Mouse (Mus musculus) left cerebral cortex, adult 9 months (tissue): ENCODE measurements at regions not wholly inside any gene's neighbourhood (a gene's known extent, or its start where the extent isn't known, plus 50 kb on each side); places are given as distances from the start of the nearest gene placed in this dataset.
"Not testable (repeated sequence)": the region's sequence is repeated elsewhere in the genome, so short reads cannot be mapped to it uniquely, and the experiment has no call there.

ENCODE experiments used
- DNase-seq, 2 experiments: peaks; one replicate each; pipeline ENCODE4 v3.0.0; 2022; ENCODE audit warnings: low spot score in 2 of 2

GRCm38 (mm10) chr1:161728546-161729206 lies 59.6 kb downstream of the Fasl start:
- DNase-seq, result no peak

GRCm38 (mm10) chr1:161727357-161727756 lies 60.9 kb downstream of the Fasl start:
- not testable (repeated sequence) for DNase-seq

DNA sequence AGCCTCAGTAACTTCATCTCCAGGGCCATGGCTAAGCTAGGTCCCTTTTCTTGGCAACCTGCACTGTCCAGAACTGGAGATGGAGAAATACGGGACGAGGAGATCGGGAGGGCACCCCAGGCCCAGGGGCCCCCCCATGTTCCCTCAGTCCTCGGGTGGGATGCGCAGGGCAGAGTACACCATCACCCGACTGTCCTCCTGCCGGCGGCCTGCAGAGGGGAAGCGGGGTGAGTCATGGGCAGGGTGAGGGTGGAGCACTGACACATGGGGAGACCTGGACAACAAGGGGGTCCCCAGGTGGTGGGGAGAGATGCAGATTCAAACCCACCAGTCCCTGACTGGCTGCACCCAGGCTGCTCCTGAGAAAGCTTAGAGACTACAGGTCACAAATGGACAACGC lies 62.2 kb downstream of the Fasl start:
- DNase-seq, result not testable (repeated sequence)

GRCm38 (mm10) chr1:161719876-161720275 lies 68.4 kb downstream of the Fasl start:
- no peak for DNase-seq

- DNase-seq, result no peak
These were observed 70.0 kb downstream of the Fasl start for GRCm38 (mm10) chr1:161718254-161718653.

- peak in 1 of 2 experiments; percentile 62 for DNase-seq
These were observed 75.4 kb downstream of the Fasl start for GRCm38 (mm10) chr1:161712918-161713317.

GRCm38 (mm10) chr1:161712283-161712682 lies 76.0 kb downstream of the Fasl start:
- DNase-seq, result no peak

DNA sequence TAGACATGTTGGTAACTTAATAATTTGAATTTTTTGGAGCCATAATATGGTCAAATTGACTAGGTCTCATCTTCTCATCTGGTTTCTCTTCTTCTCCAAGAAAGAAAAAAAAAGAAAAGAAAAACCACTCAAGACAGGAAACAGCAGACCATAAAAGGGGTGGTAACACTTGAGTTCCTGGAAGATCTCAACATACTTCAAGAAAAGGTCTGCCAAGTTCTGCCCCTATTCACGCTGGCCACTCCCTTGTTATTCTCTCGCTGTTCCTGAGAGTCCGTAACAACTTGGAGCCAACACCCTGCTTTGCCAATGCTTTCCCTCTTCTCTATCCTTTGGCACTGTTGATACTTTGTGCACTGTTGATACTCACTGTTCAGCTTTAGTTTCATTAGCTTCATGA lies 81.2 kb downstream of the Fasl start:
- DNase-seq, result no peak

- no peak for DNase-seq
These were observed 83.3 kb downstream of the Fasl start for GRCm38 (mm10) chr1:161704961-161705360.

- no peak for DNase-seq
These were observed 83.8 kb downstream of the Fasl start for GRCm38 (mm10) chr1:161704527-161704926.

GRCm38 (mm10) chr1:161695886-161696285 lies 92.4 kb downstream of the Fasl start:
- DNase-seq, result no peak

- DNase-seq, result no peak
These were observed 94.5 kb downstream of the Fasl start for GRCm38 (mm10) chr1:161693768-161694160.

- DNase-seq, result no peak
These were observed 95.2 kb downstream of the Fasl start for GRCm38 (mm10) chr1:161692836-161693767.

DNA sequence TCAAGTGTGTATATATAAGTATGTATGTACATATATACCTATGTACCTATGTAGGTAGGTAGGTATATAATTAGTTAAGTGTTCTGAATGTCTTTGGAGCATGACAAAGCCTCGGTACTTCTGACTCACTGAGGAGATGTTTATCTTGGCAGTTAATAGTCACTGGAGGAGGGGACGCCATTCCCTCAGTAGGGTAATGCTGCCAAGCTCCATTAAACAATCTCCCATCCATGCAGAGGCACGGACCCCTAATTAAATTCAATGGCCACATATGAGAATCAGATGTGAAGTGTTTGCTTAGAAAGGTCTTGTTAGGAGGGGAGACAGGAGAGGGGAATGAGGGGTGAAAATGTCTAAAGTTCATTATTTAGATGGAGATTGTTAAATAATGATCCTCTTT lies 99.3 kb downstream of the Fasl start:
- no peak for DNase-seq

GRCm38 (mm10) chr1:161687548-161687947 lies 100.7 kb downstream of the Fasl start:
- DNase-seq, result peak in 1 of 2 experiments; percentile 55

DNA sequence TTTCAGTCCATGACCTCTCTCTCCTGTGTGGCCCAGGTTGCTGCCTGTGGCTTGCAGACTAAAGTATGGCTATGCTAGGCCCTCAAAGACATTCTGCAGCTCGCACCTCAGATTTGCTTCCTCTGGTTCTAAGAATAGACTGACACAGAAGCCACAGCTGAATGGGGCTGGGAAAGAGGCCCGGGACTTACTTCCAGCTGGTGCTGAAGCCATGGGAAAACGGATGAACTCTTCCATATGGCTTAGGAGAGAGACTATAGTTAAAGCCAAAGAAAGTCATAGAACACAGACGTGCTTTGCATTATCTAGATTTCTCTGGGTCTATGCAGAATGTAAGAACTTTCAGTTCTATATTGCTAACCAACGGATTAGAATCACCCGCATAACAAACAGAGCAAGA lies 107.7 kb downstream of the Fasl start:
- peak in 1 of 2 experiments; percentile 9 for DNase-seq

DNA sequence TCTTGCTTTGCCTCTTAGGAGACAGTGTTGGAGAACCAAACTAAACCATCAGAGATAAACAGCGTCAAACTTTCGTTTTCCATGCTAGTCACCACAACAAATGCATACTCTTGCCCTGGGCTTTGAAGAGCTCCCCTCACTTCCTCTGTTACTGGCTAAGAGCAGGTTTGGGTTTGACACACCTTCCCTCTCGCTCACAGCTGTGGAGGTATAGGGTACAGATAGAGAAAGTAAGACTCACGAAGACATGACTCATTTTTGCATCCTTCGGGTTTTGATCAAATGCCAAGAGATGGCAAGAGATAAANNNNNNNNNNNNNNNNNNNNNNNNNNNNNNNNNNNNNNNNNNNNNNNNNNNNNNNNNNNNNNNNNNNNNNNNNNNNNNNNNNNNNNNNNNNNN lies 117.4 kb downstream of the Fasl start:
- DNase-seq, result no peak

DNA sequence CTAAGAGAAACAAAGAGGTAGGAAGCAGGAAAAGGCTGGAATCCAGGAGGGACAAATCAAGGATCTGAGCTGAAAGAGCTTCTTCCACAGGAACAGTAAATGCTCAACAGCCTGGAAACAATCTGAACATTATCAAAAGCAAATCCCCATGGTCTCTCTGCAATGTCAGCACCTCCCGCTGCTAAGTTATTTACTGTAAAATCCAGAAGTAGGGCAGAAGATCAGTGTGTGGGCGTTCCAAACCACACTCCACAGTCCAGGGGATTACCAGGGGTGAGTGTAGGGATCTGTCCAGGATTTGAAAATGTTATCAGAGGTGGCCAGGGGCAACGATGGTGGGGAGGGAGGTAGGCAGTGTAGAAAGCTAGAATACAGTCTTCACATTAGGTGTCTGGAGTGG lies 124.0 kb downstream of the Fasl start:
- no peak for DNase-seq

- no peak for DNase-seq
These were observed 124.9 kb downstream of the Fasl start for GRCm38 (mm10) chr1:161663351-161663750.

DNA sequence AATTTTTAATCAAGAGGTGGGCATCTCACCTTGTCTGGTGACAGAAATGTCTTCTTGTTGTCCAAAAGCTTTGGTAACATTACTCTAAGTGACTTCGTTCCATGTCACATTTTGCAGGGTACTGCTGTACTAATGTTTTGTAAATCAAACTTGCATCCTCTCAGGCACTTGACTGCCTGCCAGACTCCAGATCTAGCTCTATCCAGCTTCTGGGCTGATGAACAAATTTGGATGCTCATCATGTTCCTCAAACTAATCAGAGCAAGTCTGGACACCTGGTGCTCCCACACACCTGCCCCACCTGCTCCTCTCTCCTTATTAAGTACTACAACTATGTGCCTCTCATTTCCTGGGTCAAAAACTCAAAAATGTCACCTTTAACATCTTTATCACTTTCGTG lies 126.1 kb downstream of the Fasl start:
- no peak for DNase-seq

DNA sequence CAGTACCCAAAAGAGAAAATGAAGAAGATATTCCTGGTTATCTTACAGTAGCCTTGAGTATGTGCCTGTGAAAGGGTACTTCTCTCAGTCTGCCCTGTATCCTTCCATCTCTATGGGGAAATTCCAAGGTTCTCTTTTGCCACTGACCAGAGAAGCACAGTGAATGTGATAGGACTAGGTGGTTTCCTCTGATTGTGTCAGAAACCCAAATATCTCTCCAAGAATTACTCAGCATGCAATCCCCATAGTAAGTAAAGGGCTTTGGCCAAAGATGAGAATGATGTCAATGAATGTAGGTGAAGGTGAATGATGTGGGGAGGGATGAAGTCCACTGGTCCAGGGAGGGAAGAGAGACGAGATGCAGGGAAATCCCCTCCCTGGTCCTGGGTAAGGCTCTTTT lies 130.8 kb downstream of the Fasl start:
- DNase-seq, result no peak

DNA sequence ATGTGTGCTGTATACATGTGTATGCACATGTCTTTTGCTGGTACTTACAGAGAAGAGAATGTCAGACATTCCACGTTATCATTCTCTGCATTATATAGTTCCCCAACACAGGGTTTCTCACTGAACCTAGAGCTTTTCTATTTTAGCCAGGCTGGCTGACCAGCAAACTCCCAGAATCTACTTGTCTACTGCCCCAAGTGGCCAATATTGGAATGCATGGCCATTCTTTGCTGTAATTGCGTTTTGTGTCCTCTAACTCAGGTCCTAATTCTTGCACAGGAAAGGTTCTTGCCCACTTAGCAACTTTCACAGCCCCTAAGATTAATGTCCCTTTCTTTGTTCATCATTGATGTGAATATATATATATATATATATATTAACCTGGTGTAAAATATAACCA lies 138.9 kb downstream of the Fasl start:
- no peak for DNase-seq

- DNase-seq, result no peak
These were observed 137.6 kb downstream of the Tnfsf18 start for GRCm38 (mm10) chr1:161632098-161632497.
